ENCODE assay signal across 8 mouse cellular contexts in the genomic region with DNA sequence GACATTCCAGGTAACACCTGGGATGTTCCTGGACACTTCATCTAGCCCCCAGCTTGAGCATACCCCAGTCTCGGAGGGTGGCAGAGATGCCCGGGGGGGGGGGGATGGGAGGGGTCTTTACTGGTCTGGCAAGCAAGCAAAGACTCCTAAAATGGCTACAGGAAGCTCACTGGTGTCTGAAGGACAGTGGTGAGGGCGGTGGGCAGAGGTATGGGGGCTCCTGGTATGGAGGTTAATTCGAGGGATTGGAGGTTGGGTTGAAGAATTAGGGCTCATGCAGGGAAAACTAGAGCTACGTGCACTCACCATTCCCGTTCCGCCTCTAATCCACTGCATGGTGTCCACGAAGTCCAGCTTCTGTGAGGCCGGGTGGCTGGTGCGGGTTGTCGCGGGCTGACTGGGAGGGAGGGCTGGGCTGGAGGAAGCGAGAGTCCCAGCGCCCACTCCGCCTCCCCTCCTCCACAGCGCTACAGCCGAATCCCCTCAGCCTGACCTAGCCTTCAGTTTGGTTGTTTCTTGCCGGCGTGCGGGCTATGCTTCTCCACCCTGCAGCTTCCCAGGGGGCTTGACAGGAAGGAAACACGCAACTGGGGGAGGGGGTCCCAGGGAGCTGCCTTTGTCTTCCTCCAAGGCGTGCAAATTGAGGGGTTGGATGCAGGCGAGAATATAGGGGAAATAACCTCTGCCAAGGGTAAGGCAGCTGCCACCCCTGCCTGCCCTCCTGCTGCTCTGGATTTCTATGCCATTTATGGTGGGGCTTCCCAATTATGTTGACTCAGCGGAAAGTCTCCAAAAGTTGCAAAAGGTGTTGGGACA. TPM values are rescaled to one million over a fixed set of nuclear protein-coding genes. Genes with fewer than 3 reads are reported as not detected.
DNase-seq lines count a peak whose midpoint lies in the region; ATAC-seq and TF ChIP-seq lines count a peak whose summit lies in the region.

Gene Arhgef9, minus strand, starts transcription at position 753 of the 816 bp plus-strand sequence.

- H3K4me3 ChIP-seq in megakaryocyte, embryonic 14.5 days (replicated peaks) = peak within 1 kb of the TSS; percentile 90
- H3K4me3 ChIP-seq in intestine, embryonic 15.5 days (replicated peaks) = peak within 1 kb of the TSS; percentile 36
- H3K4me3 ChIP-seq in liver, embryonic 14.5 days (ENCODE audit: insufficient read depth in 1 of 2, low read depth in 2 of 2, low read length in 2 of 2) = peak within 1 kb of the TSS in 1 of 2 experiments; percentile 40; a peak in 1 of 4 replicates

- WGBS in intestine, embryonic 15.5 days = 33% methylated on average over 24 of the region's 24 CpGs
- WGBS in liver, embryonic 14.5 days (ENCODE audit: insufficient replicate concordance) = 15% methylated on average over 20 of the region's 24 CpGs

- DNase-seq in cerebellum, postnatal 14 days = peak; percentile 49 to 51
- DNase-seq in gastrocnemius, postnatal 25 days = peak; percentile 5
- no peak for DNase-seq in liver, embryonic 14.5 days (ENCODE audit: low read depth in 3 of 3, low spot score in 3 of 3)
- DNase-seq in right cerebral cortex, postnatal 10 days (ENCODE audit: low spot score in 2 of 2) = peak; percentile 37 to 43
- no peak for DNase-seq in thymus, postnatal 0 days (ENCODE audit: low spot score)

- H3K36me3 ChIP-seq in megakaryocyte, embryonic 14.5 days (replicated peaks; ENCODE audit: low read length) = no peaks in the 10 kb centered on the region
- no peaks in the 10 kb centered on the region for H3K36me3 ChIP-seq in intestine, embryonic 15.5 days
- no peaks in the 10 kb centered on the region for H3K36me3 ChIP-seq in liver, embryonic 14.5 days (replicated peaks; ENCODE audit: control insufficient read depth, insufficient read depth, low read depth)

- no peak for ATAC-seq in megakaryocyte, adult 5-6 weeks (ENCODE audit: poor library complexity, severe bottlenecking)
- peak; percentile 69; the same call in 1 of the 2 replicates for ATAC-seq in intestine, embryonic 15.5 days
- no peak for ATAC-seq in liver, embryonic 14.5 days (ENCODE audit: insufficient read depth)

- no peak for TF ChIP-seq EP300 in liver, embryonic 14.5 days (IDR thresholded peaks at IDR 0.05; ENCODE audit: low read depth)

- H3K27ac ChIP-seq in intestine, embryonic 15.5 days = no peak within 1 kb of the TSS
- H3K27ac ChIP-seq in liver, embryonic 14.5 days = no peak within 1 kb of the TSS

- H3K4me1 ChIP-seq in megakaryocyte, embryonic 14.5 days = peaks cover 6% of the 10 kb centered on the region; the same call in 1 of the 2 replicates
- H3K4me1 ChIP-seq in intestine, embryonic 15.5 days (replicated peaks) = no peaks in the 10 kb centered on the region
- H3K4me1 ChIP-seq in liver, embryonic 14.5 days (replicated peaks; ENCODE audit: control insufficient read depth in 2 of 2, insufficient read depth in 2 of 2, low read length in 1 of 2) = no peaks in the 10 kb centered on the region

- no peaks in the 10 kb centered on the region for H3K9me3 ChIP-seq in megakaryocyte, embryonic 14.5 days
- H3K9me3 ChIP-seq in intestine, embryonic 15.5 days = no peaks in the 10 kb centered on the region
- H3K9me3 ChIP-seq in liver, embryonic 14.5 days (ENCODE audit: control insufficient read depth, low read length) = no peaks in the 10 kb centered on the region

- TF ChIP-seq CTCF in liver, embryonic 14.5 days (IDR thresholded peaks at IDR 0.05; ENCODE audit: low read depth) = no peak

- peak within 1 kb of the TSS; percentile 42 for H3K9ac ChIP-seq in intestine, embryonic 15.5 days
- no peak within 1 kb of the TSS for H3K9ac ChIP-seq in liver, embryonic 14.5 days (replicated peaks)

- peaks cover 21% of the 10 kb centered on the region for H3K27me3 ChIP-seq in megakaryocyte, embryonic 14.5 days (replicated peaks)
- H3K27me3 ChIP-seq in intestine, embryonic 15.5 days (replicated peaks) = no peaks in the 10 kb centered on the region
- H3K27me3 ChIP-seq in liver, embryonic 14.5 days (ENCODE audit: control insufficient read depth, insufficient read depth, low read length) = no peaks in the 10 kb centered on the region; the same call in 1 of the 2 replicates

- H3K4me2 ChIP-seq in intestine, embryonic 15.5 days (replicated peaks) = peak within 1 kb of the TSS; percentile 67
- peak within 1 kb of the TSS; percentile 43 for H3K4me2 ChIP-seq in liver, embryonic 14.5 days (ENCODE audit: low read depth)

RNA-seq across cellular contexts. Expression of gene Arhgef9, which starts in this region (rescaled TPM):
- polyA plus RNA-seq in megakaryocyte, embryonic 14.5 days (2012; ENCODE audit: insufficient read depth, low replicate concordance) = 0.20 TPM in 1 of 2 replicates, not detected in the other
- total RNA-seq in megakaryocyte, adult 5-6 weeks (2015) = 0.31 and 0.93 TPM in 2 replicates
- total RNA-seq in megakaryocyte, adult 5-6 weeks (2017) = 0.11 and 0.12 TPM in 2 replicates
- 10 to 100 TPM; 11.4 to 12.4 TPM for total RNA-seq in gastrocnemius, postnatal 25 days (2021)
- polyA plus RNA-seq in intestine, embryonic 15.5 days (2015; fragmentation: Nextera tagmentation; extraction: Ambion mirVana) = 8.8 and 10.6 TPM in 2 replicates
- 0.53 and 0.76 TPM in 2 replicates for polyA plus RNA-seq in liver, embryonic 14.5 days (2012; rRNA removed)
- 1.1 and 1.2 TPM in 2 replicates for polyA plus RNA-seq in liver, embryonic 14.5 days (2014; fragmentation: Nextera tagmentation; extraction: Ambion mirVana)
- 2.2 and 2.3 TPM in 2 replicates for polyA plus RNA-seq in thymus, postnatal 0 days (2015; fragmentation: Nextera tagmentation; extraction: Ambion mirVana)

Comparison
In these comparisons a context has a peak if more than half of its experiments do, and no peak if none do; other contexts are left out.
1. RNA of gene Arhgef9 (total RNA-seq): 11.4 to 12.4 TPM in gastrocnemius, postnatal 25 days; 0.11 to 0.93 TPM in megakaryocyte, adult 5-6 weeks; every median in the first group is over 4 times any median in the second.
2. DNase-seq: peak in cerebellum, postnatal 14 days (2 of 2), gastrocnemius, postnatal 25 days (single experiment) and right cerebral cortex, postnatal 10 days (2 of 2); none in liver, embryonic 14.5 days (0 of 3) and thymus, postnatal 0 days (single experiment).